Mouse (Mus musculus): ENCODE results near the gene Cacnb4. TPM values are rescaled to one million over a fixed set of nuclear protein-coding genes. Genes with fewer than 3 reads are reported as not detected.
A peak's percentile ranks its signal among the peaks of the same experiment; 100 is the strongest.

Gene Cacnb4
- polyA plus RNA-seq, 1 experiment from 2014 or later: 0.39 TPM

- Histone ChIP-seq H3K36me3 (ENCODE audit: control insufficient read depth, insufficient read depth, low read length) (no peaks in the 10 kb centered on the region), H3K4me1 (ENCODE audit: control insufficient read depth, insufficient read depth, low read length) (peaks cover 23% of the 10 kb centered on the region), H3K4me2 (ENCODE audit: low read depth, low read length) (peak overlapping the region; percentile 68), H3K27ac (ENCODE audit: low read length) (peak overlapping the region; percentile 65), H3K9me3 (ENCODE audit: control insufficient read depth, low read length) (no peaks in the 10 kb centered on the region), H3K4me3 (ENCODE audit: low read length) (peak overlapping the region; percentile 71), H3K9ac (ENCODE audit: low read depth, low read length) (peak overlapping the region; percentile 90), H3K27me3 (replicated peaks; ENCODE audit: control insufficient read depth, insufficient read depth, low read length) (no peaks in the 10 kb centered on the region)
- under 1% methylated on average over 42 of the region's 42 CpGs for WGBS
- peak; percentile 72 for ATAC-seq
These were observed 252.3 kb downstream of the Cacnb4 start for GRCm38 (mm10) chr2:52424248-52424728.

- ATAC-seq: no peak
- peak overlapping the region; percentile 90 for H3K9ac ChIP-seq (ENCODE audit: low read depth, low read length)
- H3K9me3 ChIP-seq (ENCODE audit: control insufficient read depth, low read length): no peaks in the 10 kb centered on the region
- H3K4me2 ChIP-seq (ENCODE audit: low read depth, low read length): peak overlapping the region; percentile 68
- H3K4me1 ChIP-seq (ENCODE audit: control insufficient read depth, insufficient read depth, low read length): peaks cover 23% of the 10 kb centered on the region
- H3K27me3 ChIP-seq (replicated peaks; ENCODE audit: control insufficient read depth, insufficient read depth, low read length): no peaks in the 10 kb centered on the region
- H3K36me3 ChIP-seq (ENCODE audit: control insufficient read depth, insufficient read depth, low read length): no peaks in the 10 kb centered on the region
- peak overlapping the region; percentile 71 for H3K4me3 ChIP-seq (ENCODE audit: low read length)
- H3K27ac ChIP-seq (ENCODE audit: low read length): 0 out of 2 replicates have a peak overlapping the region, but pooled peaks have one; percentile 34
- 2% methylated on average over 16 of the region's 16 CpGs for WGBS
These were observed 252.9 kb downstream of the Cacnb4 start for GRCm38 (mm10) chr2:52423611-52424247.

DNA sequence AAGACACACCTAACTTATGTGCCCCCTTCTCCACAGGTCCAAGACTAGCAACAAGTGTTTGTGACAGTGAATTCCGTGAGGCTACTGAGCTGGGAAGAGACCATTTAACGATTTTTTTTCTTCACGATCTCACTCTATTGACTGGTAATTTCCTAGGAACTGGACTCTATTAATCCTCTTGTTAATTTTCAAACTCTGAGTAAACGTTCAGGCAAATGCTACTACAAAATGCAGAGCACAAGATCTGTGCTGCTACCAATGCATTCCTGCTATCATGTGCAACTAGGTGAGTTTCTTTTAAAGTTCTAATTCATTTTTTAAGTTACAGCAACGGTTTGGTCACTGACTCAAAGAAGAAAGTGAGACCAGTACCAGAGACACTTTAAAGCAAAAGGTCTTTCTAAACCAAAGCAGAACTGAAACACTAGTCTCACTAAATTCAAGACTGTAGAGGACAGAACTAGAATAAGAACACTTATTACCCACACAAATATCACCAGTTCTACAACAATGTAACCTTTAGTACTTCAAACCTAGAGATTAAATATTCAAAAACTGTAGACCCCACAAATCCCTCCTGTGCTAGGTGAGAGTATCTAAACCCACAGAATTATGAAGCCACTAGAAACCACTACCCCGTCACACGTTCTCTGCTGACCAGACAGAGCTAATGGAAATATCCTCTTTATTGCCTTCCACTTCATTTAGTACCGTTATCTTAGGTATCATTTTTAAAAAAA is 253.6 kb downstream of the Cacnb4 start:
- H3K9me3 ChIP-seq (ENCODE audit: control insufficient read depth, low read length): no peaks in the 10 kb centered on the region
- peak overlapping the region; percentile 68 for H3K4me2 ChIP-seq (ENCODE audit: low read depth, low read length)
- H3K27me3 ChIP-seq (replicated peaks; ENCODE audit: control insufficient read depth, insufficient read depth, low read length): no peaks in the 10 kb centered on the region
- 34% methylated on average over 8 of the region's 8 CpGs for WGBS
- H3K27ac ChIP-seq (ENCODE audit: low read length): 0 out of 2 replicates have a peak overlapping the region, but pooled peaks have one; percentile 73
- H3K9ac ChIP-seq (ENCODE audit: low read depth, low read length): peak overlapping the region; percentile 90
- H3K4me3 ChIP-seq (ENCODE audit: low read length): peak overlapping the region; percentile 71
- no peaks in the 10 kb centered on the region for H3K36me3 ChIP-seq (ENCODE audit: control insufficient read depth, insufficient read depth, low read length)
- H3K4me1 ChIP-seq (ENCODE audit: control insufficient read depth, insufficient read depth, low read length): peaks cover 23% of the 10 kb centered on the region
- ATAC-seq: no peak

DNA sequence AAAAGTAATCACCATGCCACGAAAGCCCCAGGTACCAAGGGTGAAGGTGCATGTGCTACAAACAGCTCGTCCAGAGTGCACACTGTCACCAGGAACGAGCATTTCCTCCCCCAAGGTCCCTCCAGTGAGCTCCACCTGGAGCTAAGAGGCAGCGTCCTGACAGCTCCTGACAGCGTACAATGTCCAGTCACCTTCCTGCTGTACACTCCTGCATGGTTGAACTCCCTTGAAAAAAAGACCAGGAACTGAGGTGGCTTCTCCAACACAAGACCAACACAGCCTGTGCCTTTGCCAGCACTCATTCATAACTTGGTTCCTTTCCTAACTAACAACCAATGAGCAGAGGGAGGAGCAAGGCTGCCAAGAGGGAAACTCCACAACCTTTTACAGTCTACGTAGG is 255.4 kb downstream of the Cacnb4 start:
- Histone ChIP-seq H3K9me3 (ENCODE audit: control insufficient read depth, low read length) (no peaks in the 10 kb centered on the region), H3K9ac (ENCODE audit: low read depth, low read length) (peak overlapping the region; percentile 29), H3K36me3 (ENCODE audit: control insufficient read depth, insufficient read depth, low read length) (no peaks in the 10 kb centered on the region), H3K27ac (ENCODE audit: low read length) (peak overlapping the region; percentile 73), H3K4me2 (ENCODE audit: low read depth, low read length) (peak overlapping the region; percentile 14), H3K4me1 (ENCODE audit: control insufficient read depth, insufficient read depth, low read length) (peaks cover 23% of the 10 kb centered on the region), H3K27me3 (replicated peaks; ENCODE audit: control insufficient read depth, insufficient read depth, low read length) (no peaks in the 10 kb centered on the region), H3K4me3 (ENCODE audit: low read length) (no peak overlapping the region)
- peak; percentile 34 for ATAC-seq
- 34% methylated on average over 6 of the region's 6 CpGs for WGBS

GRCm38 (mm10) chr2:52420001-52420710 is 256.5 kb downstream of the Cacnb4 start:
- peak; percentile 37 for ATAC-seq

DNA sequence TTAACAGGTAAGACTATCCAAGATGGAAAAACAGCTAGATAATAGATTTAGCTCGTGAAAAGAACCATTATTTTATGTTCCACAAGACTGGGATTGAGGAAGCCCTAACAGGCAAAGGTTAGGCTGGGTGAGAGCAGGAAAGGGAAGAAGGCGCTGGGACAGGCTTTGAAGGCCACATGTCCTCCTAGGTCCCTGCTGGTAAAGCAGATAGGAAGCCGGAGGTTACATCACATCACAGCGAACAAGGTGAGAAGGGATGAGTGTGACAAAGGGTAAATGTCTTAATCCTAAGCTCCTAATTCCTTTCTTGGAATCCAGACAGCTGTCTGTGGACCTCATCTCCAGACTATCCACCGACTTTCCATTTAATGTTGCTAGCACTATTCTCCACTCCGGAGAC is 257.3 kb downstream of the Cacnb4 start:
- Histone ChIP-seq H3K4me2 (ENCODE audit: low read depth, low read length) (no peak overlapping the region), H3K27ac (ENCODE audit: low read length) (no peak overlapping the region), H3K4me3 (ENCODE audit: low read length) (no peak overlapping the region), H3K36me3 (ENCODE audit: control insufficient read depth, insufficient read depth, low read length) (peaks cover 4% of the 10 kb centered on the region), H3K9ac (ENCODE audit: low read depth, low read length) (no peak overlapping the region), H3K9me3 (ENCODE audit: control insufficient read depth, low read length) (0 out of 2 replicates have a peak, but pooled peaks cover 3% of the 10 kb centered on the region), H3K4me1 (ENCODE audit: control insufficient read depth, insufficient read depth, low read length) (peaks cover 23% of the 10 kb centered on the region), H3K27me3 (replicated peaks; ENCODE audit: control insufficient read depth, insufficient read depth, low read length) (no peaks in the 10 kb centered on the region)
- ATAC-seq: no peak
- WGBS: 76% methylated on average over 6 of the region's 6 CpGs

More at GRCm38 (mm10) chr2:52420001-52420710, 256.5 kb downstream of the Cacnb4 start:
- Histone ChIP-seq H3K4me1 (ENCODE audit: control insufficient read depth, insufficient read depth, low read length) (peaks cover 23% of the 10 kb centered on the region), H3K9me3 (ENCODE audit: control insufficient read depth, low read length) (0 out of 2 replicates have a peak, but pooled peaks cover 3% of the 10 kb centered on the region), H3K36me3 (ENCODE audit: control insufficient read depth, insufficient read depth, low read length) (peaks cover 4% of the 10 kb centered on the region), H3K4me2 (ENCODE audit: low read depth, low read length) (no peak overlapping the region), H3K4me3 (ENCODE audit: low read length) (no peak overlapping the region), H3K9ac (ENCODE audit: low read depth, low read length) (no peak overlapping the region), H3K27me3 (replicated peaks; ENCODE audit: control insufficient read depth, insufficient read depth, low read length) (no peaks in the 10 kb centered on the region), H3K27ac (ENCODE audit: low read length) (0 out of 2 replicates have a peak overlapping the region, but pooled peaks have one; percentile 38)
- 75% methylated on average over 7 of the region's 7 CpGs for WGBS

DNA sequence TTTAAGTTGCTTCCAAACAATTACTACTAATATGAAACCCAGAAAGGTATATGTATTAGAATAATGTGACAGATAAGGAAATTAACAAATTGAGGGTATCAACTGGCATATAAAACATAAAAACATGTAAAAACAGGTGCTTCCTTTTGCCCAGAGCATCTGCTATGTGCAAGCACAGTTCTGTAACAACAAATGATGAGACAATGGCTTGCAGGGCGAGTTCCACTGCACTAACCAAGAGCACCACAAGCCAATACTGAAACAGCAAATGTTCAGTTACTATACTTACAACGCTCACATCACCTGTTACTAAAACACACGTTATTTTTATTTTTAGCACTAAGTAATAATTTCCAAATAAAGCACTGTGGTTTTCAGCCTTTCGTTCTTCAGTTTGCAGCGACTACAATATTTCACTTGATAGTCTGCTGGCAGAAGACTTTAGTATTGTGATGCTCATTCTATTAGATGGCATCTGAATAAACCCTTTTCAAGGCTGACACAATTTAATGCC is 264.1 kb downstream of the Cacnb4 start:
- H3K9ac ChIP-seq (ENCODE audit: low read depth, low read length): no peak overlapping the region
- no peak overlapping the region for H3K4me3 ChIP-seq (ENCODE audit: low read length)
- peaks cover 12% of the 10 kb centered on the region for H3K9me3 ChIP-seq (ENCODE audit: control insufficient read depth, low read length)
- H3K27me3 ChIP-seq (replicated peaks; ENCODE audit: control insufficient read depth, insufficient read depth, low read length): no peaks in the 10 kb centered on the region
- H3K4me1 ChIP-seq (ENCODE audit: control insufficient read depth, insufficient read depth, low read length): no peaks in the 10 kb centered on the region
- WGBS: 97% methylated on average over 5 of the region's 5 CpGs
- no peak overlapping the region for H3K4me2 ChIP-seq (ENCODE audit: low read depth, low read length)
- no peak for ATAC-seq
- H3K36me3 ChIP-seq (ENCODE audit: control insufficient read depth, insufficient read depth, low read length): peaks cover 31% of the 10 kb centered on the region
- H3K27ac ChIP-seq (ENCODE audit: low read length): no peak overlapping the region

DNA sequence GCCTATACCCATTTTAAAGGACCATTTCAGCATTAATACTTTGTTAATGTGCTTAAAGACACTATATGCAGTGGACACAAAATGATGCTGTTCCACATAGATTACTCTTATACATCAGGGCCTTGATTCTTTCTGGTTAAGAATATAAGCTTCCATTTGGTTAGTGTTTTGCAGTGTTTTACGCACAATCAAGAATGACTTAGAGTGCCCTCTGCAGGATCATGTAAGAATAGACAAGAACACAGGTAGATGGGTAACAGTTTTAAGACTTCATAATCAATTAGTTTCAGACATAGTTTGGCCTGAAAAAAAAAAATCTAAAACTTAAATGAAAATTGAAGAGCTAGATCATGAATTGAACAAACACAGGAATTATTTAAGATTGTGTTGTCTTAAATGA is 270.2 kb downstream of the Cacnb4 start:
- Histone ChIP-seq H3K27ac (ENCODE audit: low read length) (no peak overlapping the region), H3K36me3 (ENCODE audit: control insufficient read depth, insufficient read depth, low read length) (peaks cover 24% of the 10 kb centered on the region), H3K9ac (ENCODE audit: low read depth, low read length) (no peak overlapping the region), H3K4me1 (ENCODE audit: control insufficient read depth, insufficient read depth, low read length) (no peaks in the 10 kb centered on the region), H3K4me2 (ENCODE audit: low read depth, low read length) (no peak overlapping the region), H3K9me3 (ENCODE audit: control insufficient read depth, low read length) (peaks cover 9% of the 10 kb centered on the region), H3K4me3 (ENCODE audit: low read length) (no peak overlapping the region), H3K27me3 (replicated peaks; ENCODE audit: control insufficient read depth, insufficient read depth, low read length) (no peaks in the 10 kb centered on the region)
- ATAC-seq: no peak
- 85% methylated on average over 1 of the region's 1 CpGs for WGBS

DNA sequence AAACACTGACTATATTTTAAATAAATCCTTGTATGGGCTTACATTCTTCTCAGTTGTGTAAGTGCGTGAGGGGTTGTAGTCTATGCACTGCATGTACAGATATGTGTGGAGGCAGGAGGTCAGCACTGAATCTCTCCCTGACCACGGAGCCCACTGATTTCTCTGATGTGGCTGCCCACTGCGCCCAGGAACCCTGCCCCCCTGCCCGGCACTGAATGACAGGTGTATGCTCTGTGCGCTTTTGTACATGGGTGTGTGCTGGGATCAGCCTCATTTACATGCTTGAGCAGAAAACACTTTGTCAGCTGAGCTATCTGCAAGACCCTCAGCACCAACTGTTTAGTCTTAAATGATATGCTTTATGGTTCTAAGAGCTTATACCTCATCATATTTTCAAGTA is 271.4 kb downstream of the Cacnb4 start:
- H3K4me3 ChIP-seq (ENCODE audit: low read length): no peak overlapping the region
- no peak overlapping the region for H3K27ac ChIP-seq (ENCODE audit: low read length)
- no peak overlapping the region for H3K4me2 ChIP-seq (ENCODE audit: low read depth, low read length)
- no peak overlapping the region for H3K9ac ChIP-seq (ENCODE audit: low read depth, low read length)
- H3K27me3 ChIP-seq (replicated peaks; ENCODE audit: control insufficient read depth, insufficient read depth, low read length): no peaks in the 10 kb centered on the region
- 87% methylated on average over 5 of the region's 5 CpGs for WGBS
- peaks cover 12% of the 10 kb centered on the region for H3K36me3 ChIP-seq (ENCODE audit: control insufficient read depth, insufficient read depth, low read length)
- H3K9me3 ChIP-seq (ENCODE audit: control insufficient read depth, low read length): peaks cover 3% of the 10 kb centered on the region
- no peak for ATAC-seq
- H3K4me1 ChIP-seq (ENCODE audit: control insufficient read depth, insufficient read depth, low read length): no peaks in the 10 kb centered on the region
